Mouse (Mus musculus): ENCODE data around the gene Psmd8.

The Psmd8 gene

DNA sequence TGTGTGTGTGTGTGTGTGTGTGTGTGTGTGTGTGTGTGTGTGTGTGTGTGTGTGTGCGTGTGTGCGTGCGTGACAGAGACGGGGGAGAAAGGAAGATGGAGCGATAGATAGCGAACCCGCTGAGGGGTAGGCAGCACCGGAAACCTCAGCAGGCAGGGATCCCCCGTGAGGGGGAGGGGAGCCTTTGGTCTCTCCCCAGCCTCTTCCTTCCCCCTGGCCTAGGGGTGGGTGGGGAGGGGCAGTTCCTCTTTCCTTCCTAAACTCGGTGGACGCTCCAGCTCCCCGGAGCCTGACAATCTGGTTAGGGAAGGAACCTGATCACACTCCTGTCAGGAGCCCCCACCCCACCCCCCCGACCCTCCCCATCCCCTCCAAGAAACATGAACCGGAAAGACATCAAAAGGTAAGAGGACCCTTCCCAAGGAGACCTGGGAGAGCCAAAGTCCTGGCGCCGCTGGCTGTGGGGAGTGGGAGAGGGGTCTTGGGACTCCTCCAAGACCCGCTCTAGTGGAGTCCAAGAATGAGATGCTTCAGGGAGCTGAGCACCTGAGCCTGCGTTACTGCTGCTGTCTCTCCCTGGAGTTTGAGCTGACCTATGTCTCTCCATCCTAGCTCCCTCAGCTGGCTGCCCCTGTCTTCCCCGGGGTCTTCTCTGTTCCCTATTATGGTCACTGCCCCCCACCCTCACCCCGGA lies 45.7 kb downstream of the Psmd8 start, which contains the start of gene Rasgrp4:
Gene Rasgrp4, plus strand, starts transcription at position 159 of the 694 bp plus-strand sequence.
- no peak for DNase-seq (ENCODE audit: low spot score in 2 of 2)

DNA sequence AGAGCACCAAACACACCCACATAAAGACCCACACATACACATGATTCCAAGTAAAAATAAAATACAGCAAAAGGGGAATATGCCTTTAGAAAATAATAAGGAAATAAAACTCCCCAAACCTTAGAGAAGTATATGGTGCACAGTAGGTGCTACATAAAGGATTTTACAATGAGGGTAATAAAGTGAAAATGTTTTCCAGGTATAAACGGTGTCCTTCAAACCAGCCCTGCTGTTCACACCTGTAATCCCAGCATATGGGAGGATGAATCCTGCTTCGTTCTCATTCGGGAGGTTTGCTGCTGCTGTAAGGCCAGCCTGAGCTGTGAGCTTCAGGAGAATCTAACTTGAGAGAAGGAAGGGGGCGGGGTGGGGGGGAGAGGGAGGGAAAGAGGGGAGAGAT lies 46.3 kb downstream of the Psmd8 start:
- no peak for DNase-seq (ENCODE audit: low spot score in 2 of 2)

DNA sequence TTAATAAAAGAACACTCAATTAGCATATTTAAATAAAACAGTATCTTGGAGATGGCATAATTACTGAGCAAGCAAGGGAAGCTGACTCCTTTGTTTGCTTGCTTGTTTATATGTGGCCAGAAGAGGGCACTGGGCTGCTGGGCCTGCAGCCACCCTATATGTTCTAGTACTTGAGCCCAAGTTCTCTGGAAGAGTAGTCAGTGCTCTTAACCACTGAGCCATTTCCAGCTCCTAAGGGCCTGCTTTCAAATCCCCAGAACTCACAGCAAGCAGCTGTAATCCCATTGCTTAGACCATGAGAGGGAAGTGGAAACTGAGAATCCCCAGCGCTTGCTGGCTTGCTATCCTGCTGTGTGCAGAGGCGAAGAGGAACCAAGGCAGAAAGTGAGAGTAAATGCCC lies 51.8 kb downstream of the Psmd8 start:
- no peak for DNase-seq (ENCODE audit: low spot score in 2 of 2)

DNA sequence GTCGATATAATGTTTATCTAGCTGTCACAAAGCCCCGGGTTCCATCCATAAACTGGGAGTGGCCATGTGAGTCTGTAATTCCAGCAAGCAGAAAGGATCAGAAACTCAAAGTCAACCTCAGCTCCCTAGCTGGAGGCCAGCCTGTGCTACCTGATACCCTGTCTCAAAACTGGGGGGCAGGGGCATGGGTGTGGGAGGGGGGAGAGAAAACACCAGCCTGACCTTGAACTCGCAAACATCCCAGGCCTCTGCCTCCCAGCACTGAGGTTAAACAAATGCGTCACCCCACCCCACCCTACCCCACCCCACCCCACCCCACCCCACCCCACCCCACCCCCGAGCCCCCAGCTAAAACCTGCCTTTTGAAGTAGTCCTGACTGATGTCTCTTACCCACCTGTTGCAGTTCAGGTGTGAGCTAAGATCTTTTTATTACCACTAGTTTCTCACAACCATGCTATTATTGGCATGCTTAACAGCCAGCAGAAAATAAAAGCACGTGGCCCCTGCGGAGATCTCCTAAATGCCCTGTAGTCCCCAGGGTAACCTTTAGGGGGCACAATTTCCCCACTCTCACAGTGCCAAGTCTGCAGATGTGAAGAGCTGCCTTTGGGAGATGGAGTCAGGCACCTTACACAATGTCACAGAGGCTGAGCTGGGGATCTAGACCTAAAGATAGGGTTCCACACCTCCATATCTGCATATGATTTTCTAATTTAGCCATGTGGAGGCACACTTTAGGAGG lies 54.2 kb downstream of the Psmd8 start:
- DNase-seq (ENCODE audit: low spot score in 2 of 2), result peak; percentile 25 to 26

DNA sequence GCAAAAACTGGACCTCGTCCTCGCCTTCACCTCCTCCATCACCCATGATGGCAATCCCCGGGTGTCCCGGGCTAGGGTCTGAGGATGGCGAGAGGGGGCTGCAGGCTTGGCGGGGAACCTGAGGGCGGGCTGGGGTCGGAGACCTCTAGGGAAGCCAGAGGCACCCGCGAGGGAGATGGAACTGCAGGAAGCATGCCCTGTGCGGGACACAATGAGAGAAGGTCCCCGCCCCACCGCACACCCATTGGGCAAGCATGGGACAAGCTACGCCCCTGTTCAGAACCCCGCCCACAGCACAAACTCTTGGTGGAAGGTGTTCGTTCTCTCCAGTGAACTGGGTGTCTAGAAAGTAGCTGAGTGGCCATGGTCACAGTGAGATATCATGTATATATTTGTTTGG lies 55.5 kb downstream of the Psmd8 start, which contains the start of gene Ryr1:
Gene Ryr1, minus strand, starts transcription at position 210 of the 400 bp plus-strand sequence.
- DNase-seq (ENCODE audit: low spot score in 2 of 2), result peak in 1 of 2 experiments; percentile 18

Data from urinary bladder, adult 18-20 months (tissue).